Mouse (Mus musculus) heart, embryonic 11.5 days (tissue): ENCODE results near the gene Gdf1. TPM values are rescaled to one million over a fixed set of nuclear protein-coding genes. Genes with fewer than 3 reads are reported as not detected.

Experiments used
- ATAC-seq: fragments of 200-750 bp; cut with Nextera tagmentation; replicated peaks from 2 replicates; pipeline ENCODE4 v1.8.0; 2017; ENCODE audit warnings: moderate library complexity; ENCODE audit not compliant: insufficient number of reproducible peaks, low FRiP score, low TSS enrichment
- H3K27ac ChIP-seq: fragments of 300-500 bp; sonication (generic); 2 replicates; pipeline ENCODE4 v1.5.1; 2014; ENCODE audit warnings: mild to moderate bottlenecking, low read depth, low read length
- H3K27me3 ChIP-seq: fragments of 300-500 bp; sonication (generic); 2 replicates; pipeline ENCODE4 v1.6.1; 2014; ENCODE audit warnings: mild to moderate bottlenecking, low read length, mixed read lengths; ENCODE audit not compliant: control insufficient read depth, insufficient read depth
- H3K36me3 ChIP-seq: fragments of 300-500 bp; sonication (generic); 2 replicates; pipeline ENCODE4 v1.6.1; 2014; ENCODE audit warnings: mild to moderate bottlenecking, low read length, moderate library complexity, mixed read lengths; ENCODE audit not compliant: control insufficient read depth, insufficient read depth
- H3K4me1 ChIP-seq: fragments of 300-500 bp; sonication (generic); 2 replicates; pipeline ENCODE4 v1.6.1; 2014; ENCODE audit warnings: low read length; ENCODE audit not compliant: control insufficient read depth, insufficient read depth
- H3K4me2 ChIP-seq: fragments of 300-500 bp; sonication (generic); 2 replicates; pipeline ENCODE4 v1.6.1; 2014; ENCODE audit warnings: mild to moderate bottlenecking, moderate library complexity
- H3K4me3 ChIP-seq: fragments of 300-500 bp; sonication (generic); 2 replicates; pipeline ENCODE4 v1.5.1; 2014; ENCODE audit warnings: low read depth, low read length
- H3K9ac ChIP-seq: fragments of 300-500 bp; sonication (generic); 2 replicates; pipeline ENCODE4 v1.6.1; 2014; ENCODE audit warnings: mild to moderate bottlenecking, low read depth, low read length, moderate library complexity
- H3K9me3 ChIP-seq: fragments of 300-500 bp; sonication (generic); replicated peaks from 2 replicates; pipeline ENCODE4 v1.6.1; 2016; ENCODE audit warnings: low read length; ENCODE audit not compliant: control insufficient read depth
- whole genome bisulfite sequencing: fragments of 180-500 bp; shearing (Covaris S2); extraction: QIAGEN DNeasy Blood & Tissue Kit; methylation state at CpG from one replicate; pipeline ENCODE4 v1.1.7; 2014; ENCODE audit not compliant: insufficient replicate concordance; 5-methylcytosine and 5-hydroxymethylcytosine counted together
- polyA plus RNA-seq: library from polyadenylated mRNA; unstranded; fragments of >200 nt; fragmentation: Nextera tagmentation; extraction: Ambion mirVana; gene quantifications from 2 replicates; pipeline ENCODE4 v1.2.1, GENCODE M21; 2014

Gdf1 gene
- polyA plus RNA-seq, 1 experiment from 2014 or later = 1.7 TPM

DNA sequence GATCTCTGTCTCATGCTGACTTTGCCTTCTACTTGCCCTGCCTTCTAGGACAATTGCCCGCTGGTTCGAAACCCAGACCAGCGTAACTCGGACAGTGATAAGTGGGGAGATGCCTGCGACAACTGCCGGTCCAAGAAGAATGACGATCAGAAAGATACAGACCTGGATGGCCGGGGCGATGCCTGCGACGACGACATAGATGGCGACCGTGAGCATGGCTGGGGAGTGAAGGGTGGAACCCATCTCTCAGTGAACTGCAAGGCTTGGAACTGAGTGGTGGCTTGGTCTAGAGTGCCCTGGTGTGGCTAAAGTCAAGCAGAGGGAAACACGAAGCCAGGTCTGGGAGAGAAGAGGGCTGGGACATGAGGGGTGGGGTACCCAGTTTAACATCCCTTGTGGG lies 47.4 kb downstream of the Gdf1 start:
- Histone ChIP-seq H3K4me2 (peak overlapping the region; percentile 39; the same call in 1 of the 2 replicates), H3K4me3 (peak overlapping the region; percentile 28; the same call in 1 of the 2 replicates), H3K4me1 (peaks cover 19% of the 10 kb centered on the region), H3K36me3 (no peaks in the 10 kb centered on the region), H3K9me3 (no peaks in the 10 kb centered on the region), H3K9ac (no peak overlapping the region), H3K27ac (no peak overlapping the region), H3K27me3 (peaks cover 76% of the 10 kb centered on the region)
- 13% methylated on average over 15 of the region's 15 CpGs for WGBS
- no peak for ATAC-seq

DNA sequence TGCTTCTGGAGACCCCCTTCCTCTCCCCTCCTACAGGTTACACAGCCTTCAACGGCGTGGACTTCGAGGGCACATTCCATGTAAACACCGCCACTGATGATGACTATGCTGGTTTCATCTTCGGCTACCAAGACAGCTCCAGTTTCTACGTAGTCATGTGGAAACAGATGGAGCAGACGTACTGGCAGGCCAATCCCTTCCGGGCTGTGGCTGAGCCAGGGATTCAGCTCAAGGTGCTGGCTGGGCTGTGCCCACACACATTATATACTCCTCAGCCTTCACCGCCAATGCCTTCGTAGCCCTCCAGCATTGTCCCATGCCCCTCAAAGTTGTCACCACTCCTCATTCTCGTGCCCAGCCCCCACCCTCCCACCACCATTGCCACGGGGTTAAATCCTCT lies 50.5 kb downstream of the Gdf1 start:
- 72% methylated on average over 12 of the region's 12 CpGs for WGBS
- no peak for ATAC-seq
- Histone ChIP-seq H3K4me1 (peaks cover 6% of the 10 kb centered on the region), H3K27me3 (peaks cover 52% of the 10 kb centered on the region), H3K9ac (no peak overlapping the region), H3K4me3 (no peak overlapping the region), H3K36me3 (no peaks in the 10 kb centered on the region), H3K4me2 (no peak overlapping the region), H3K9me3 (no peaks in the 10 kb centered on the region), H3K27ac (no peak overlapping the region)

Other genes starting within 250 kb of the Gdf1 start
- 0.18 and 0.31 TPM in 2 replicates for gene Hapln4, start 246.4 kb upstream of the Gdf1 start, polyA plus RNA-seq
- 0.11 and 0.16 TPM in 2 replicates for gene Ncan, start 208.9 kb upstream of the Gdf1 start, polyA plus RNA-seq
- 17.0 and 23.4 TPM in 2 replicates for gene Nr2c2ap, start 198.5 kb upstream of the Gdf1 start, polyA plus RNA-seq
- gene Rfxank, start 190.7 kb upstream of the Gdf1 start, polyA plus RNA-seq = 13.2 and 15.1 TPM in 2 replicates
- gene Borcs8, start 190.3 kb upstream of the Gdf1 start, polyA plus RNA-seq = 45.7 and 46.5 TPM in 2 replicates
- 0.21 and 0.39 TPM in 2 replicates for gene Mef2b, start 190.1 kb upstream of the Gdf1 start, polyA plus RNA-seq
- gene Tmem161a, start 157.5 kb upstream of the Gdf1 start, polyA plus RNA-seq = 64.9 and 67.7 TPM in 2 replicates
- gene Slc25a42, start 117.5 kb upstream of the Gdf1 start, polyA plus RNA-seq = 4.8 and 5.2 TPM in 2 replicates
- 23.0 and 26.2 TPM in 2 replicates for gene Sugp2, start 95.6 kb upstream of the Gdf1 start, polyA plus RNA-seq
- gene Armc6, start 95.4 kb upstream of the Gdf1 start, polyA plus RNA-seq = 17.6 and 17.8 TPM in 2 replicates
- gene Homer3, start 47.0 kb upstream of the Gdf1 start, polyA plus RNA-seq = 25.5 and 30.0 TPM in 2 replicates
- 36.4 and 37.6 TPM in 2 replicates for gene Ddx49, start 27.3 kb upstream of the Gdf1 start, polyA plus RNA-seq
- gene Cope, start 27.3 kb upstream of the Gdf1 start, polyA plus RNA-seq = 307 and 329 TPM in 2 replicates
- gene Cers1, start 14.0 kb upstream of the Gdf1 start, polyA plus RNA-seq = 1.4 and 1.5 TPM in 2 replicates
- gene Upf1, start 23.5 kb downstream of the Gdf1 start, polyA plus RNA-seq = 14.0 and 17.2 TPM in 2 replicates
- 1.1 and 2.2 TPM in 2 replicates for gene Comp, start 43.7 kb downstream of the Gdf1 start, polyA plus RNA-seq
- 11.6 and 13.5 TPM in 2 replicates for gene Crtc1, start 109.8 kb downstream of the Gdf1 start, polyA plus RNA-seq
- 9.2 and 10.1 TPM in 2 replicates for gene Klhl26, start 147.2 kb downstream of the Gdf1 start, polyA plus RNA-seq
- 0.44 and 0.86 TPM in 2 replicates for gene Tmem59l, start 157.5 kb downstream of the Gdf1 start, polyA plus RNA-seq
- gene Crlf1, start 163.3 kb downstream of the Gdf1 start, polyA plus RNA-seq = 0.80 and 3.8 TPM in 2 replicates
- 109 and 124 TPM in 2 replicates for gene Rex1bd, start 176.9 kb downstream of the Gdf1 start, polyA plus RNA-seq
- 798 and 827 TPM in 2 replicates for gene Uba52, start 181.0 kb downstream of the Gdf1 start, polyA plus RNA-seq
- gene Fkbp8, start 197.9 kb downstream of the Gdf1 start, polyA plus RNA-seq = 202 and 212 TPM in 2 replicates
- gene Kxd1, start 198.1 kb downstream of the Gdf1 start, polyA plus RNA-seq = 67.3 and 68.1 TPM in 2 replicates
- 14.1 and 14.7 TPM in 2 replicates for gene Ell, start 209.6 kb downstream of the Gdf1 start, polyA plus RNA-seq